Mouse (Mus musculus) embryonic facial prominence, embryonic 11.5 days (tissue): ENCODE data around the gene Mettl16. TPM values are rescaled to one million over a fixed set of nuclear protein-coding genes. Genes with fewer than 3 reads are reported as not detected.
A peak's percentile ranks its signal among the peaks of the same experiment; 100 is the strongest.

Experiments
- ATAC-seq: fragments of 200-750 bp; cut with Nextera tagmentation; replicated peaks from 2 replicates; pipeline ENCODE4 v1.8.0; 2017; ENCODE audit warnings: low read depth; ENCODE audit not compliant: insufficient number of reproducible peaks, low FRiP score, low TSS enrichment
- DNase-seq: peaks from one replicate; pipeline ENCODE4 v3.0.0-alpha.2; 2015; ENCODE audit warnings: low spot score
- H3K27ac ChIP-seq: fragments of 300-500 bp; sonication (generic); replicated peaks from 2 replicates; pipeline ENCODE4 v1.5.1; 2014; ENCODE audit warnings: mild to moderate bottlenecking, low read depth, low read length, control low read depth
- H3K27me3 ChIP-seq: fragments of 300-500 bp; sonication (generic); 2 replicates; pipeline ENCODE4 v1.6.1; 2014; ENCODE audit warnings: mild to moderate bottlenecking, low read length, moderate library complexity, mixed read lengths; ENCODE audit not compliant: control insufficient read depth, insufficient read depth
- H3K36me3 ChIP-seq: fragments of 300-500 bp; sonication (generic); replicated peaks from 2 replicates; pipeline ENCODE4 v1.6.1; 2014; ENCODE audit warnings: low read depth, mild to moderate bottlenecking, low read length, moderate library complexity, mixed read lengths; ENCODE audit not compliant: control insufficient read depth, insufficient read depth
- H3K4me1 ChIP-seq: fragments of 300-500 bp; sonication (generic); 2 replicates; pipeline ENCODE4 v1.6.1; 2014; ENCODE audit warnings: low read length, mixed read lengths; ENCODE audit not compliant: control insufficient read depth, insufficient read depth
- H3K4me2 ChIP-seq: fragments of 300-500 bp; sonication (generic); 2 replicates; pipeline ENCODE4 v1.6.1; 2014; ENCODE audit warnings: low read depth, mild to moderate bottlenecking, control low read depth, low read length, moderate library complexity
- H3K4me3 ChIP-seq: fragments of 300-500 bp; sonication (generic); 2 replicates; pipeline ENCODE4 v1.5.1; 2014; ENCODE audit warnings: low read depth, low read length, control low read depth
- H3K9ac ChIP-seq: fragments of 300-500 bp; sonication (generic); replicated peaks from 2 replicates; pipeline ENCODE4 v1.6.1; 2014; ENCODE audit warnings: mild to moderate bottlenecking, control low read depth, low read length
- H3K9me3 ChIP-seq: fragments of 300-500 bp; sonication (generic); replicated peaks from 2 replicates; pipeline ENCODE4 v1.6.1; 2016; ENCODE audit warnings: mild to moderate bottlenecking, low read length, inconsistent platforms, mixed read lengths; ENCODE audit not compliant: control insufficient read depth
- WGBS: fragments of 180-500 bp; shearing (Covaris S2); extraction: QIAGEN DNeasy Blood & Tissue Kit; methylation state at CpG from one replicate; pipeline ENCODE4 v1.1.7; 2014; 5-methylcytosine and 5-hydroxymethylcytosine counted together
- polyA plus RNA-seq: library from polyadenylated mRNA; unstranded; fragments of >200 nt; fragmentation: Nextera tagmentation; extraction: Ambion mirVana; gene quantifications from 2 replicates; pipeline ENCODE4 v1.2.1, GENCODE M21; 2014

Gene Mettl16
- polyA plus RNA-seq, 1 experiment from 2014 or later: 51.2 TPM

DNA sequence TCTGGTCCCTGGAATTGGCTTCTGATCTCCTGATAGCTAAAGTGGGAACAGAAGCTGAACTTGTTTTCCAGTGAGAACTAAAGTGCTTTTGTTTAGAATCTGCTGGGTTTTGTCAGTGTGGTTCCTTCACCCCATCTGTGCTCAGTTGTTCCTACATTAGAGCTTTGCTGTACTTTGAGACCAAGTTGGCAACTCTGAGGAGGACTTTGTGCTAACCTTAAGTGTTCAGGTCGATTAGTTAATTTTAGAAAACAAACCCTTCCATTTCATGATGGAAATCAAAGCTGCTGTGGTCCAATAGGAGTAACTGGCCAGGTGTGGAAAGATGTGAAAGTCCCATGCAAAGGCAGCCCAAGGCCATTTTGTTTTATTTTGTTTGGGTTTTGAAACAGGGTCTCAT, 50.3 kb downstream of the Mettl16 start:
- no peak for ATAC-seq
- WGBS: 71% methylated on average over 1 of the region's 1 CpGs
- no peak overlapping the region for H3K4me2 ChIP-seq

DNA sequence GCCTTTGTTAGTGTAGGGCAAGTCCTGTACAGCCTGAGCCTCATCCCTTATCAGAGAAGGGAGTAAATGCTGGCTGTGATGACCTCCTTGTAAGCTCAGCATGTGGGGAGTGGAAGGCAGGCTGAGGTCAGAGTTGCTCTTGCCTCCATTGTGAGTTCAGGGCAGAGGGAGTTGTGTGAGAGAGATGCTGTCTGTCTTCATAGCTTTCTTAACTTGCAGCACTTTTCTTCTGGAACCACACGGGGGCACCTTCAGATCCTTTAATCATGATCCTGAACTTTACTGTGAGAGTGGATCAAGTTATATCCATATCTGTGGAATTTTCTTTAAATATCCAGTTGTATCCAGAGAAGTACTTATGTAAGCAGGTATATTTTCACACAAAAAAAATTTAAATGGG, 50.8 kb downstream of the Mettl16 start:
- 0 out of 2 replicates have a peak, but pooled peaks have one; percentile 39 for ATAC-seq
- peaks cover 2% of the 10 kb centered on the region; the same call in 1 of the 2 replicates for H3K36me3 ChIP-seq
- 28% methylated on average over 1 of the region's 1 CpGs for WGBS
- H3K4me1 ChIP-seq: no peaks in the 10 kb centered on the region
- H3K4me2 ChIP-seq: no peak overlapping the region
- H3K27ac ChIP-seq: no peak overlapping the region
- H3K4me3 ChIP-seq: no peak overlapping the region
- peak; percentile 45 for DNase-seq
- H3K27me3 ChIP-seq: no peaks in the 10 kb centered on the region
- no peak overlapping the region for H3K9ac ChIP-seq
- no peaks in the 10 kb centered on the region for H3K9me3 ChIP-seq

More for the DNA sequence above, 50.3 kb downstream of the Mettl16 start:
- H3K4me3 ChIP-seq: no peak overlapping the region
- no peaks in the 10 kb centered on the region for H3K27me3 ChIP-seq
- H3K36me3 ChIP-seq: peaks cover 2% of the 10 kb centered on the region; the same call in 1 of the 2 replicates
- H3K27ac ChIP-seq: no peak overlapping the region
- H3K9ac ChIP-seq: no peak overlapping the region
- no peaks in the 10 kb centered on the region for H3K9me3 ChIP-seq
- DNase-seq: no peak
- H3K4me1 ChIP-seq: no peaks in the 10 kb centered on the region

DNA sequence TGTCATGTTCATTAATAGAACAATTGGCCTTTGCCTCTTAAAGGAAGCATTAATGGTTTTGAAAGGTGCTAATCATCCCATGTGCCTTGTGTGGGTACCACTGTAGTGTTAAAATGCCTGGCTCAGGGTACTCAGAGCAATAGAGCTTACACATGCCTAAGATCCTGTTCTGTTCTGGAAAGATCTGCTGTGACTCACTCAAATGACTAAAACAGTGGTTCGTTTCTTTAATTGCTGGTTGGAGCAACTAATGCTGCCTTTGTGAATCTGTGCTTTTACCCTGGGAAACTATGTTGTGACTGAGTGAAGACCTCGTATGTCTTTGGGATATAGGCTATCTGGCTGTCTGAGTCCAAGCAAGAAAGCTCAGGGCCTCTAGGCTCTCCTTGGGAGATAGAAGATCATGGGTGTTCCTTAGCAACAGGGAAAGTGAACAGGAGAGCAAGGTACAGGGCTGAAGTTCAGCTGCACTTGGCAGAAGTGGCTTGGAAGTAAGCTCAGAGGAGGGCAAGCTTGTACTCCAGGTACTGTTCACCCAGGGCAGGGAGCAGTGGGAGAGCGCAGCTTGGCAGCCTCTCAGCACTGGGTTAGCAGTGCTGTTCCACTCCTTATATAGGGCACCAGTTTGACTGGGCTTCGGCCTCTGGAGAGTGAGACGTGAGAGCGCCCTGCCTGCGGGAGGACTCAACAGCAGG, 52.3 kb downstream of the Mettl16 start:
- Histone ChIP-seq H3K4me3 (no peak overlapping the region), H3K4me2 (no peak overlapping the region), H3K4me1 (no peaks in the 10 kb centered on the region; the same call in 1 of the 2 replicates), H3K9me3 (no peaks in the 10 kb centered on the region), H3K27ac (no peak overlapping the region), H3K27me3 (no peaks in the 10 kb centered on the region), H3K36me3 (no peaks in the 10 kb centered on the region; the same call in 1 of the 2 replicates), H3K9ac (no peak overlapping the region)
- WGBS: 79% methylated on average over 7 of the region's 7 CpGs
- DNase-seq: no peak
- ATAC-seq: no peak

DNA sequence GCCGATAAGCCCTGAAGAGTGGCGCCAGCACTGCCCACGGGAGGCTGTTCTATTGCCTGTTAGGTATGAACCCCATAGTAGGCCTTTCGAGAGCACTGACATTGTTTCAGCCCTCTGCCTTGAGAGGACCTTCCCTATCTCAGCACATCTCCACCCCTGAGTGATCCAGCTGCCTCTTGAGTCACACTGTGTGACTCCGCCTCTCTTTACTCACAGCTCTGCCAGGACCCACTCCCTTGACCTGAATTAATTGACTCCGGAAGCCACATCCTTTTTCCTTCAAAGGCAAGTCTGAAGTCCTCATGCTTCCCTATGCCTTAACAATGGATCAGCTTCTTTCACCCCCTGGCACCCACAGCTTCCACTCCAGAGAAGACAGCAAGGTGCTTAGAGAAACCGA, 55.5 kb downstream of the Mettl16 start:
- no peak overlapping the region for H3K4me3 ChIP-seq
- no peak overlapping the region for H3K9ac ChIP-seq
- no peak for ATAC-seq
- WGBS: 70% methylated on average over 7 of the region's 7 CpGs
- no peaks in the 10 kb centered on the region for H3K27me3 ChIP-seq
- H3K27ac ChIP-seq: no peak overlapping the region
- H3K4me1 ChIP-seq: no peaks in the 10 kb centered on the region; the same call in 1 of the 2 replicates
- no peaks in the 10 kb centered on the region for H3K9me3 ChIP-seq
- H3K36me3 ChIP-seq: no peaks in the 10 kb centered on the region
- no peak for DNase-seq
- H3K4me2 ChIP-seq: no peak overlapping the region

DNA sequence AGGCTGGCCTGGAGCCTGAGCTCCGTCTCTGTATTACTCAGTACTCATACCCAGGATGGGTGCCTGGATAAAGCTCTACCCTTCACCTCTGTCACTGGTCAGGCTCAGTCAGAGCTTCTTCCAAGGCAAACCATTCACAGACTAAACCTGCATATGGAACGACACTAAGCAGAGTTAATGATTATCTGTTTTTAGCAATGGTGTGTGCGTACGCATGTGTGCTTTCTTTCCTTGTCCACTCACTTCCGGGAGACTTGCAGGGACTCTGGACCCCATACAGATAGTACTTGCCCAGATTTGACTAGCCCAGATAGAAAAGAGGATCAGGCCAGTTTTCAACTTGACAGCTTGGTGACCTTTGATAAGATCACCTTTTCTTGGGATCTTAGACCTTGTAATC, 56.1 kb downstream of the Mettl16 start:
- 93% methylated on average over 5 of the region's 5 CpGs for WGBS
- Histone ChIP-seq H3K4me2 (no peak overlapping the region), H3K4me3 (no peak overlapping the region), H3K4me1 (no peaks in the 10 kb centered on the region; the same call in 1 of the 2 replicates), H3K27me3 (no peaks in the 10 kb centered on the region), H3K9ac (no peak overlapping the region), H3K27ac (no peak overlapping the region), H3K9me3 (no peaks in the 10 kb centered on the region), H3K36me3 (no peaks in the 10 kb centered on the region)
- no peak for DNase-seq
- ATAC-seq: no peak

DNA sequence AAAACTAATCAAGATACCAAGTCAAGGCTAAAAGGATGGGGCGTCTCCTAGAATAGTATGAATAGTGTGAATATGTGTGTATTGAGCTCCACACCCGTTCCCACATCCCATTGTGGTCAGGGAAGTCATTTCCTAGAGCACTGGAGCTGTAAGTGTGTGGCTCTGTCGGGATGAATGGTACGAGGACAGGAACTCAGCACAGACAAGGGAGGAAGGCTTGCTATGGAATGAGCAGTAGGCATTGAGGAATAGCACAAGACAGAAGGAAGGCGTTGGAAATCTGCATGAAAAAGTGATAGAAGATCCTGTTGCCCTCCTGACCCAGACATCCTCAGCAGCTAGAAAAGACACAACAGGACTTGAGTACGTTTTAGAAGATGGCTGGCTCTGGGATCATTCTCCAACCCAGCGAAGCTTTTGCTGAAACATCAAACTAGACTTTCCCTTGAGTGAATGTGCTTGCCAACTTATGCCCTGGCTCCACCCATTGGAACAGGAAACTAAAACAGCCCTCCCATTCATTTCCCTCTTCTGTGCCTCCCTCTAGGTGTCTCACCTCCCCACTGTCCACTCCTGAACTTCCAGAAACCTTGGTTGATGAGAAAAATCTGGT, 57.3 kb downstream of the Mettl16 start:
- Histone ChIP-seq H3K36me3 (no peaks in the 10 kb centered on the region), H3K4me2 (no peak overlapping the region), H3K4me1 (no peaks in the 10 kb centered on the region; the same call in 1 of the 2 replicates), H3K27me3 (no peaks in the 10 kb centered on the region), H3K27ac (no peak overlapping the region), H3K9me3 (no peaks in the 10 kb centered on the region), H3K9ac (no peak overlapping the region), H3K4me3 (no peak overlapping the region)
- ATAC-seq (no peak), DNase-seq (no peak)
- 70% methylated on average over 7 of the region's 7 CpGs for WGBS

DNA sequence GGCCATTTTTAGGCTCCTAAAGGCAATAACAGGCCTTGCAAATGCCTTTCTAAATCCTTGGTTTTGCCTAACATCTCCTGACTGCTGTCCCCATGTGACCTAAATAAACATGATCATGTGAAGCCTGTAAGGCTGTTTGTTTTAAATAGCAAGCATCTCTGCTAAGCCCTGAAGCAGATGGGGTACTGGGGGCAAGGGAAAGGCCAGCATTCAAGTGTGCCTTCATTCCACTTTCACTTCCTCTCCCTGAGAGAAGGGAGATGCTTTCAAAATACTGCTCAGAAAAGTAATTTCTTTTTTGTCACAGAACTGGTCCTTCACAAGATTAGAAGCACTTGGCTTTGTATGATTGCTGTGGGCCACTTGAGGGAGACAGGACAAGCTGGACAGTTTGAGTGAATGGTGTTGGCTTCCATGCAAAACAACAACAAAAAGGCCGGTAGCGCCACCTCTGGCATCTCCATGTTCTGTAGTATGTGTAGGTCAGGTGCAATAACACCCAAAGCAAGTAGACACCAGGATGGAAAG, 57.8 kb downstream of the Mettl16 start:
- ATAC-seq: no peak

DNA sequence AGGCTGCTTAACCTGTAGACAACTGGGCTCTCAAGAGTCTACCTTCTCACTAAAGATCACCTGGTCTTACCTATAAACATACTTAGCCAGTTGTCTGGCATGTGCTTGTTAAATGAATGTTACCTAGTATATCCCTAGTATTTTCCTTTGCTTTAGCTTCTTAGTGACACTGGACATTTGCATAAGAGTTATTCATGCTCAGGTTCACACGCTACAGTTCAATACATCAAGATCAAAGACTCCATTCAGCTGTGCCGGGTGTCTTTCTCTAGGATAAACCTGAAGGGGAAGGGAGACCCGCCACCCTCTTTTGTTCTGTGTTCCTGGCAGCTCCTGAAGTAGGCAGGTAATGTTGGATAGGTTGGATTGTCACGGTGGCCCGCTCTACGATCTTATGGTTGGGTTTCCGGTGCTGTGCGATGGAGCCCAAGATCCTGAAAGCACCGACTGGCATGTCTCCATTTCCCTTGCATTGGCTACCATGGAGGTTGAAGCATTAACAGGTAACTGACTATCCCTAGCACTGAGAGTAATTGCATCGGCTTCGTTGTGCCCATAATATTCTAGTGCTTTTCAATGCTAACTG, 58.4 kb downstream of the Mettl16 start:
- Histone ChIP-seq H3K27ac (no peak overlapping the region), H3K4me2 (peak overlapping the region; percentile 81), H3K4me3 (peak overlapping the region; percentile 90; the same call in 1 of the 2 replicates), H3K36me3 (no peaks in the 10 kb centered on the region), H3K4me1 (no peaks in the 10 kb centered on the region; the same call in 1 of the 2 replicates), H3K9me3 (no peaks in the 10 kb centered on the region), H3K9ac (no peak overlapping the region), H3K27me3 (no peaks in the 10 kb centered on the region)
- ATAC-seq (no peak), DNase-seq (no peak)
- WGBS: 13% methylated on average over 11 of the region's 11 CpGs

More for the DNA sequence above, 57.8 kb downstream of the Mettl16 start:
- Histone ChIP-seq H3K4me1 (no peaks in the 10 kb centered on the region; the same call in 1 of the 2 replicates), H3K4me2 (no peak overlapping the region), H3K9me3 (no peaks in the 10 kb centered on the region), H3K4me3 (no peak overlapping the region), H3K27me3 (no peaks in the 10 kb centered on the region), H3K27ac (no peak overlapping the region), H3K9ac (no peak overlapping the region), H3K36me3 (no peaks in the 10 kb centered on the region)
- no peak for DNase-seq
- WGBS: 26% methylated on average over 2 of the region's 2 CpGs
